Comparison of ENCODE assay signal across 32 mouse cellular contexts in genomic region chr9:63163756-63164155, GRCm38 (mm10). TPM values are rescaled to one million over a fixed set of nuclear protein-coding genes. Genes with fewer than 3 reads are reported as not detected.
DNase-seq lines count a peak whose midpoint lies in the region; ATAC-seq and TF ChIP-seq lines count a peak whose summit lies in the region.
"Had no signal": no experiment of that assay in that cellular context is flagged by ENCODE, and none has a peak within 500 bp of the region (broad histone marks: within the 10 kb centered on the region; RNA-seq: fewer than 3 reads in every experiment).

No protein-coding gene starts in this region.

- 66% methylated on average over 8 of the region's 8 CpGs for WGBS in intestine, embryonic 15.5 days

- H3K36me3 ChIP-seq in ES-E14 (ENCODE audit: control insufficient read depth, insufficient read depth, low read length, poor library complexity, severe bottlenecking), result no peaks in the 10 kb centered on the region
- H3K36me3 ChIP-seq in intestine, embryonic 15.5 days, result no peaks in the 10 kb centered on the region

- H3K4me3 ChIP-seq in ES-E14 (ENCODE audit: insufficient read depth in 1 of 2, low read depth in 1 of 2, low read length in 2 of 2, poor library complexity in 1 of 2, severe bottlenecking in 1 of 2), result no peak overlapping the region
- no peak overlapping the region for H3K4me3 ChIP-seq in intestine, embryonic 15.5 days (replicated peaks)
- H3K4me3 ChIP-seq: embryonic facial prominence, embryonic 13.5 days; erythroblast, embryonic 14.5 days; kidney, embryonic 15.5 days; limb, embryonic 12.5 days; megakaryocyte, embryonic 14.5 days; neural tube, embryonic 12.5 days had no signal

- no peak overlapping the region for H3K9ac ChIP-seq in ES-E14 (ENCODE audit: insufficient read depth, low read depth, low read length, poor library complexity, severe bottlenecking)
- H3K9ac ChIP-seq in intestine, embryonic 15.5 days, result no peak overlapping the region
- H3K9ac ChIP-seq: embryonic facial prominence, embryonic 13.5 days; kidney, embryonic 15.5 days; limb, embryonic 12.5 days; liver, postnatal 0 days; neural tube, embryonic 12.5 days had no signal

- no peaks in the 10 kb centered on the region for H3K27me3 ChIP-seq in intestine, embryonic 15.5 days (replicated peaks)
- H3K27me3 ChIP-seq: neural tube, embryonic 12.5 days; Patski had no signal

- in situ Hi-C loops in ES-E14 (cut with MboI; ENCODE audit: low sequenced_read_pairs in 2 of 2, unreplicated experiment in 2 of 2), result no loop called here

- no peak overlapping the region for H3K27ac ChIP-seq in ES-E14 (ENCODE audit: insufficient read depth, low read depth, low read length, poor library complexity, severe bottlenecking)
- H3K27ac ChIP-seq in intestine, embryonic 15.5 days, result no peak overlapping the region
- H3K27ac ChIP-seq: embryonic facial prominence, embryonic 13.5 days; kidney, embryonic 15.5 days; limb, embryonic 12.5 days; neural tube, embryonic 12.5 days had no signal

- peak; percentile 21 for DNase-seq in retina, postnatal 1 day
- DNase-seq in retina, embryonic 14.5 days (ENCODE audit: low spot score), result no peak
- no peak for DNase-seq in ES-E14 (ENCODE audit: low read depth, low spot score)
- no peak for DNase-seq in testis, postnatal 14 days (ENCODE audit: low spot score)
- no peak for DNase-seq in frontal cortex, adult 2 months (ENCODE audit: extremely low spot score in 1 of 2, low spot score in 1 of 2)
- DNase-seq: adrenal gland, adult 8-10 months; cerebellum, adult 18-20 months; cerebellum, postnatal 25 days; embryo, embryonic 11 days; gastrocnemius, postnatal 14 days; heart, adult 11 months; kidney, postnatal 4 days; liver, postnatal 0 days; lung, postnatal 14 days; midbrain, embryonic 14.5 days; thymus, adult 2 months had no signal

- ATAC-seq in intestine, embryonic 15.5 days, result peak; percentile 61
- no peak for ATAC-seq in megakaryocyte progenitor cell, adult 5-6 weeks (replicated peaks; ENCODE audit: poor library complexity)
- ATAC-seq: activated CD4-positive, CD25-positive, alpha-beta regulatory T cell, adult 4 months; forebrain, embryonic 14.5 days; inflammation-experienced regulatory T-cells, adult 6 months; liver, postnatal 0 days; Patski had no signal

- H3K4me1 ChIP-seq in ES-E14 (ENCODE audit: control insufficient read depth in 2 of 2, insufficient read depth in 2 of 2, low read length in 2 of 2, poor library complexity in 1 of 2), result peaks cover 0 to 4% of the 10 kb centered on the region in 2 experiments; a peak in 1 of 4 replicates
- no peaks in the 10 kb centered on the region for H3K4me1 ChIP-seq in intestine, embryonic 15.5 days (replicated peaks)
- H3K4me1 ChIP-seq: embryonic facial prominence, embryonic 13.5 days; kidney, embryonic 15.5 days had no signal

- H3K9me3 ChIP-seq in ES-E14 (ENCODE audit: control insufficient read depth, insufficient read depth, low read depth, low read length), result no peaks in the 10 kb centered on the region
- H3K9me3 ChIP-seq in intestine, embryonic 15.5 days, result no peaks in the 10 kb centered on the region
- H3K9me3 ChIP-seq: embryonic facial prominence, embryonic 13.5 days; kidney, embryonic 15.5 days; limb, embryonic 12.5 days; megakaryocyte, embryonic 14.5 days; neural tube, embryonic 12.5 days had no signal

- H3K4me2 ChIP-seq in intestine, embryonic 15.5 days (replicated peaks), result no peak overlapping the region
- H3K4me2 ChIP-seq: embryonic facial prominence, embryonic 13.5 days; heart, embryonic 11.5 days; kidney, embryonic 15.5 days; limb, embryonic 12.5 days; liver, embryonic 11.5 days; neural tube, embryonic 12.5 days had no signal

TF ChIP-seq in ES-E14, 5 proteins besides CTCF, POLR2A, EP300 and RAD21:
- TF ChIP-seq CHD2 (IDR thresholded peaks at IDR 0.05; ENCODE audit: low read depth, low read length) (no peak), ZC3H11A (IDR thresholded peaks at IDR 0.05; ENCODE audit: borderline replicate concordance, low read depth, low read length) (no peak), MAFK (IDR thresholded peaks at IDR 0.05; ENCODE audit: insufficient read depth, low read depth, low read length) (peak; percentile 30; the same call in 1 of the 2 replicates), HCFC1 (IDR thresholded peaks at IDR 0.05; ENCODE audit: borderline replicate concordance, insufficient read depth, low read length) (no peak), ZNF384 (IDR thresholded peaks at IDR 0.05; ENCODE audit: low read depth, low read length) (no peak)

RNA-seq across cellular contexts. Expression of gene Skor1, which starts 15.0 kb away (rescaled TPM):
- total RNA-seq in ES-E14 (2012; rRNA removed), result 0.54 and 0.58 TPM in 2 replicates
- polyA plus RNA-seq in intestine, embryonic 15.5 days (2015; fragmentation: Nextera tagmentation; extraction: Ambion mirVana), result not detected in 2 replicates
- 0.07 TPM in 1 of 2 replicates, not detected in the other for total RNA-seq in megakaryocyte progenitor cell, adult 5-6 weeks (2015)
- not detected in 2 replicates for total RNA-seq in megakaryocyte progenitor cell, adult 5-6 weeks (2017)
- 0.11 and 0.14 TPM in 2 replicates for polyA plus RNA-seq in frontal cortex, adult 2 months (2012; rRNA removed)
- polyA plus RNA-seq: activated CD4-positive, CD25-positive, alpha-beta regulatory T cell, adult 4 months; heart, embryonic 11.5 days; heart, postnatal 0 days; inflammation-experienced regulatory T-cells, adult 6 months; kidney, embryonic 15.5 days; liver, embryonic 11.5 days; liver, postnatal 0 days; stomach, embryonic 14.5 days had no signal
